Mouse (Mus musculus): ENCODE data around the gene Tnfrsf9.

GRCm38 (mm10) chr4:150866494-150866893 is 47.9 kb upstream of the Tnfrsf9 start:
- TF ChIP-seq TAL1 (IDR thresholded peaks at IDR 0.05; ENCODE audit: low read length) (no peak), GATA1 (IDR thresholded peaks at IDR 0.05; ENCODE audit: low read length) (no peak)
